11 mouse cellular contexts compared by ENCODE assay signal in genomic region chr4:135451360-135452015, GRCm38 (mm10). TPM values are rescaled to one million over a fixed set of nuclear protein-coding genes. Genes with fewer than 3 reads are reported as not detected.
DNase-seq lines count a peak whose midpoint lies in the region; ATAC-seq lines count a peak whose summit lies in the region.
"Had no signal": no experiment of that assay in that cellular context is flagged by ENCODE, and none has a peak within 500 bp of the region (broad histone marks: within the 10 kb centered on the region; RNA-seq: fewer than 3 reads in every experiment).

No protein-coding gene starts in this region.

- ATAC-seq in heart, embryonic 16.5 days (replicated peaks; ENCODE audit: extremely low read depth, insufficient read depth, low FRiP score): no peak; the same call in 1 of the 2 replicates
- ATAC-seq in embryonic facial prominence, embryonic 11.5 days (replicated peaks; ENCODE audit: insufficient number of reproducible peaks, low FRiP score, low TSS enrichment, low read depth): no peak
- no peak for ATAC-seq in hindbrain, embryonic 13.5 days (ENCODE audit: low FRiP score)

- no peak for DNase-seq in heart, adult 9 months (ENCODE audit: low spot score in 2 of 2)
- peak; percentile 35 for DNase-seq in embryonic facial prominence, embryonic 11.5 days (ENCODE audit: low spot score)
- DNase-seq in lung, postnatal 36 days: peak; percentile 42
- DNase-seq in left cerebral cortex, adult 8-10 months (ENCODE audit: low spot score in 2 of 2): no peak
- no peak for DNase-seq in c-Kit-positive CD71-positive TER-119-positive erythroid progenitor cells, embryonic 14.5 days (ENCODE audit: low spot score)
- DNase-seq in right cerebral cortex, postnatal 36 days (ENCODE audit: low spot score in 2 of 2): no peak
- DNase-seq: cerebellum, adult 8-10 months had no signal

- no peaks in the 10 kb centered on the region for H3K27me3 ChIP-seq in heart, embryonic 16.5 days (ENCODE audit: control insufficient read depth, insufficient read depth, low read length)
- no peaks in the 10 kb centered on the region for H3K27me3 ChIP-seq in embryonic facial prominence, embryonic 11.5 days (ENCODE audit: control insufficient read depth, insufficient read depth, low read length)
- H3K27me3 ChIP-seq in hindbrain, embryonic 13.5 days: no peaks in the 10 kb centered on the region
- H3K27me3 ChIP-seq: neural tube, embryonic 15.5 days had no signal

- no peak overlapping the region for H3K9ac ChIP-seq in heart, embryonic 16.5 days (ENCODE audit: low read length)
- no peak overlapping the region for H3K9ac ChIP-seq in embryonic facial prominence, embryonic 11.5 days (replicated peaks; ENCODE audit: low read length)
- no peak overlapping the region for H3K9ac ChIP-seq in hindbrain, embryonic 13.5 days
- H3K9ac ChIP-seq: neural tube, embryonic 15.5 days had no signal

- no peaks in the 10 kb centered on the region for H3K9me3 ChIP-seq in heart, embryonic 16.5 days (replicated peaks; ENCODE audit: control insufficient read depth, low read length)
- no peaks in the 10 kb centered on the region for H3K9me3 ChIP-seq in embryonic facial prominence, embryonic 11.5 days (replicated peaks; ENCODE audit: control insufficient read depth, low read length)
- no peaks in the 10 kb centered on the region for H3K9me3 ChIP-seq in hindbrain, embryonic 13.5 days
- H3K9me3 ChIP-seq: neural tube, embryonic 15.5 days had no signal

- 34% methylated on average over 18 of the region's 18 CpGs for WGBS in heart, embryonic 16.5 days
- 56% methylated on average over 14 of the region's 18 CpGs for WGBS in embryonic facial prominence, embryonic 11.5 days
- 58% methylated on average over 18 of the region's 18 CpGs for WGBS in hindbrain, embryonic 13.5 days

- H3K4me2 ChIP-seq in heart, embryonic 16.5 days (ENCODE audit: low read depth, low read length): peak overlapping the region; percentile 29
- H3K4me2 ChIP-seq in embryonic facial prominence, embryonic 11.5 days (ENCODE audit: low read depth, low read length): no peak overlapping the region
- H3K4me2 ChIP-seq in hindbrain, embryonic 13.5 days: peak overlapping the region; percentile 13; the same call in 1 of the 2 replicates
- H3K4me2 ChIP-seq: neural tube, embryonic 15.5 days had no signal

- peaks cover 9% of the 10 kb centered on the region for H3K4me1 ChIP-seq in heart, embryonic 16.5 days (ENCODE audit: control insufficient read depth, insufficient read depth, low read length)
- H3K4me1 ChIP-seq in embryonic facial prominence, embryonic 11.5 days (ENCODE audit: control insufficient read depth, insufficient read depth, low read length): no peaks in the 10 kb centered on the region
- H3K4me1 ChIP-seq in hindbrain, embryonic 13.5 days (replicated peaks): peaks cover 10% of the 10 kb centered on the region

- no peak overlapping the region for H3K4me3 ChIP-seq in heart, embryonic 16.5 days (ENCODE audit: low read length)
- H3K4me3 ChIP-seq in embryonic facial prominence, embryonic 11.5 days (ENCODE audit: low read depth, low read length): no peak overlapping the region
- no peak overlapping the region for H3K4me3 ChIP-seq in hindbrain, embryonic 13.5 days
- H3K4me3 ChIP-seq: neural tube, embryonic 15.5 days had no signal

- H3K27ac ChIP-seq in heart, embryonic 16.5 days (ENCODE audit: low read length): no peak overlapping the region
- H3K27ac ChIP-seq in embryonic facial prominence, embryonic 11.5 days (replicated peaks; ENCODE audit: low read depth, low read length): no peak overlapping the region
- H3K27ac ChIP-seq in hindbrain, embryonic 13.5 days: no peak overlapping the region
- H3K27ac ChIP-seq: macrophage; neural tube, embryonic 15.5 days had no signal

- H3K36me3 ChIP-seq in heart, embryonic 16.5 days (ENCODE audit: control insufficient read depth, insufficient read depth): no peaks in the 10 kb centered on the region
- H3K36me3 ChIP-seq in embryonic facial prominence, embryonic 11.5 days (replicated peaks; ENCODE audit: control insufficient read depth, insufficient read depth, low read depth, low read length): no peaks in the 10 kb centered on the region
- H3K36me3 ChIP-seq in hindbrain, embryonic 13.5 days: no peaks in the 10 kb centered on the region; the same call in 1 of the 2 replicates
- H3K36me3 ChIP-seq: neural tube, embryonic 15.5 days had no signal

RNA-seq across cellular contexts. Expression of gene Rcan3, which starts 17.8 kb away (rescaled TPM):
- polyA plus RNA-seq in heart, embryonic 16.5 days (2015; fragmentation: Nextera tagmentation; extraction: Ambion mirVana): 8.0 and 10.5 TPM in 2 replicates
- 8.5 and 10.7 TPM in 2 replicates for polyA plus RNA-seq in embryonic facial prominence, embryonic 11.5 days (2014; fragmentation: Nextera tagmentation; extraction: Ambion mirVana)
- 31.2 and 31.8 TPM in 2 replicates for polyA plus RNA-seq in hindbrain, embryonic 13.5 days (2015; fragmentation: Nextera tagmentation; extraction: Ambion mirVana)
- total RNA-seq in left cerebral cortex, adult 8-10 months (2022): 10 to 100 TPM; 34.1 to 40.4 (median 36.2) TPM

RNA-seq across cellular contexts. Expression of gene Stpg1, which starts 43.1 kb away (rescaled TPM):
- 0.44 and 0.47 TPM in 2 replicates for polyA plus RNA-seq in heart, embryonic 16.5 days (2015; fragmentation: Nextera tagmentation; extraction: Ambion mirVana)
- polyA plus RNA-seq in embryonic facial prominence, embryonic 11.5 days (2014; fragmentation: Nextera tagmentation; extraction: Ambion mirVana): 0.08 and 0.32 TPM in 2 replicates
- 0.23 and 0.44 TPM in 2 replicates for polyA plus RNA-seq in hindbrain, embryonic 13.5 days (2015; fragmentation: Nextera tagmentation; extraction: Ambion mirVana)
- total RNA-seq in left cerebral cortex, adult 8-10 months (2022): 1 to 10 TPM in 3 of 4 experiments, under 1 TPM in 1; 0.83 to 1.3 (median 1.2) TPM

RNA-seq across cellular contexts. Expression of gene Nipal3, which starts 43.4 kb away (rescaled TPM):
- 5.8 and 6.3 TPM in 2 replicates for polyA plus RNA-seq in heart, embryonic 16.5 days (2015; fragmentation: Nextera tagmentation; extraction: Ambion mirVana)
- polyA plus RNA-seq in embryonic facial prominence, embryonic 11.5 days (2014; fragmentation: Nextera tagmentation; extraction: Ambion mirVana): 2.6 and 3.0 TPM in 2 replicates
- polyA plus RNA-seq in hindbrain, embryonic 13.5 days (2015; fragmentation: Nextera tagmentation; extraction: Ambion mirVana): 6.5 and 7.8 TPM in 2 replicates
- 100 to 1,000 TPM in 3 of 4 experiments, 10 to 100 TPM in 1; 96.7 to 124 (median 114) TPM for total RNA-seq in left cerebral cortex, adult 8-10 months (2022)

RNA-seq across cellular contexts. Expression of gene Ncmap, which starts 53.5 kb away (rescaled TPM):
- polyA plus RNA-seq in heart, embryonic 16.5 days (2015; fragmentation: Nextera tagmentation; extraction: Ambion mirVana): 1.2 and 1.6 TPM in 2 replicates
- 0.72 and 1.3 TPM in 2 replicates for polyA plus RNA-seq in embryonic facial prominence, embryonic 11.5 days (2014; fragmentation: Nextera tagmentation; extraction: Ambion mirVana)
- 0.75 and 1.2 TPM in 2 replicates for polyA plus RNA-seq in hindbrain, embryonic 13.5 days (2015; fragmentation: Nextera tagmentation; extraction: Ambion mirVana)
- total RNA-seq in left cerebral cortex, adult 8-10 months (2022): 1 to 10 TPM in 3 of 4 experiments, under 1 TPM in 1; 0.82 to 1.9 (median 1.2) TPM
- polyA plus RNA-seq: macrophage had no signal

Comparison
In these comparisons a context has a peak if more than half of its experiments do, and no peak if none do; other contexts are left out.
1. DNase-seq: peak in embryonic facial prominence, embryonic 11.5 days (single experiment) and lung, postnatal 36 days (single experiment); none in heart, adult 9 months (0 of 2), left cerebral cortex, adult 8-10 months (0 of 2), c-Kit-positive CD71-positive TER-119-positive erythroid progenitor cells, embryonic 14.5 days (single experiment) and right cerebral cortex, postnatal 36 days (0 of 2).